Mouse (Mus musculus) olfactory bulb, adult 2 months (tissue): Measurements from ENCODE around the gene Car10. TPM values are rescaled to one million over a fixed set of nuclear protein-coding genes. Genes with fewer than 3 reads are reported as not detected.

Source experiments
- H3K27ac ChIP-seq: fragments of 200-500 bp; 2 replicates; pipeline ENCODE4 v1.5.1; 2012; ENCODE audit warnings: low read depth, low read length; ENCODE audit not compliant: insufficient read depth
- H3K4me1 ChIP-seq: fragments of 200-500 bp; 2 replicates; pipeline ENCODE4 v1.6.1; 2012; ENCODE audit warnings: low read length; ENCODE audit not compliant: control insufficient read depth, insufficient read depth
- H3K4me3 ChIP-seq: fragments of 200-500 bp; 2 replicates; pipeline ENCODE4 v1.5.1; 2012; ENCODE audit warnings: mild to moderate bottlenecking, low read depth, low read length, moderate library complexity; ENCODE audit not compliant: insufficient read depth
- CTCF ChIP-seq: fragments of 200-500 bp; IDR thresholded peaks from 2 replicates; pipeline ENCODE4 v1.5.1; 2012; ENCODE audit warnings: low read depth, mild to moderate bottlenecking, low read length, moderate library complexity; ENCODE audit not compliant: insufficient read depth
- POLR2A ChIP-seq: fragments of 200-500 bp; IDR thresholded peaks from 2 replicates; pipeline ENCODE4 v1.6.1; 2012; ENCODE audit warnings: mild to moderate bottlenecking, low read depth, low read length, moderate library complexity; ENCODE audit not compliant: insufficient read depth
- WGBS: fragments of 180-500 bp; shearing (Covaris S2); methylation state at CpG from one replicate; pipeline ENCODE4 v1.1.7; 2018; 5-methylcytosine and 5-hydroxymethylcytosine counted together
- polyA plus RNA-seq: library from polyadenylated mRNA; stranded (reverse); fragments of >200 nt; gene quantifications from 2 replicates; pipeline ENCODE4 v1.2.4, GENCODE M21; 2012; ENCODE audit warnings: low replicate concordance; ENCODE audit not compliant: missing spikeins, insufficient read depth, insufficient read length

Car10 gene
- polyA plus RNA-seq, 1 experiment: not detected

GRCm38 (mm10) chr11:93407981-93408380, 310.2 kb downstream of the Car10 start:
- H3K4me3 ChIP-seq: no peak overlapping the region
- no peaks in the 10 kb centered on the region for H3K4me1 ChIP-seq
- TF ChIP-seq CTCF: no peak
- no peak for TF ChIP-seq POLR2A
- 87% methylated on average over 5 of the region's 5 CpGs for WGBS
- H3K27ac ChIP-seq: no peak overlapping the region

- TF ChIP-seq POLR2A: no peak
- TF ChIP-seq CTCF: no peak
- 88% methylated on average over 5 of the region's 5 CpGs for WGBS
- H3K4me3 ChIP-seq: no peak overlapping the region
- no peaks in the 10 kb centered on the region for H3K4me1 ChIP-seq
- no peak overlapping the region for H3K27ac ChIP-seq
Measured at GRCm38 (mm10) chr11:93431482-93431881, 333.7 kb downstream of the Car10 start.

- TF ChIP-seq CTCF (no peak), POLR2A (no peak)
- Histone ChIP-seq H3K27ac (no peak overlapping the region), H3K4me3 (no peak overlapping the region), H3K4me1 (no peaks in the 10 kb centered on the region)
- 71% methylated on average over 4 of the region's 4 CpGs for WGBS
Measured at GRCm38 (mm10) chr11:93434997-93435915, 337.4 kb downstream of the Car10 start.

GRCm38 (mm10) chr11:93436892-93437291, 339.1 kb downstream of the Car10 start:
- Histone ChIP-seq H3K4me3 (no peak overlapping the region), H3K4me1 (no peaks in the 10 kb centered on the region), H3K27ac (no peak overlapping the region)
- WGBS: 80% methylated on average over 2 of the region's 2 CpGs
- no peak for TF ChIP-seq CTCF
- no peak for TF ChIP-seq POLR2A

GRCm38 (mm10) chr11:93440466-93440865, 342.6 kb downstream of the Car10 start:
- no peak for TF ChIP-seq POLR2A
- TF ChIP-seq CTCF: no peak
- H3K27ac ChIP-seq: no peak overlapping the region
- no peaks in the 10 kb centered on the region for H3K4me1 ChIP-seq
- H3K4me3 ChIP-seq: no peak overlapping the region
- WGBS: 61% methylated on average over 1 of the region's 1 CpGs

GRCm38 (mm10) chr11:93443777-93444176, 345.9 kb downstream of the Car10 start:
- no peak for TF ChIP-seq CTCF
- WGBS: 92% methylated on average over 2 of the region's 2 CpGs
- Histone ChIP-seq H3K4me1 (no peaks in the 10 kb centered on the region), H3K4me3 (no peak overlapping the region), H3K27ac (no peak overlapping the region)

- TF ChIP-seq CTCF: no peak
- no peak for TF ChIP-seq POLR2A
- no peak overlapping the region for H3K4me3 ChIP-seq
- 90% methylated on average over 8 of the region's 8 CpGs for WGBS
- H3K27ac ChIP-seq: no peak overlapping the region
- H3K4me1 ChIP-seq: no peaks in the 10 kb centered on the region
Measured at GRCm38 (mm10) chr11:93444741-93445140, 346.9 kb downstream of the Car10 start.

- Histone ChIP-seq H3K4me1 (no peaks in the 10 kb centered on the region), H3K4me3 (no peak overlapping the region), H3K27ac (no peak overlapping the region)
- TF ChIP-seq POLR2A (no peak), CTCF (no peak)
- WGBS: 75% methylated on average over 3 of the region's 3 CpGs
Measured at GRCm38 (mm10) chr11:93447566-93447965, 349.7 kb downstream of the Car10 start.

- WGBS: 65% methylated on average over 12 of the region's 12 CpGs
- TF ChIP-seq CTCF (no peak), POLR2A (no peak)
- H3K4me1 ChIP-seq: no peaks in the 10 kb centered on the region
Measured at GRCm38 (mm10) chr11:93448290-93449256, 350.7 kb downstream of the Car10 start.

More at GRCm38 (mm10) chr11:93448290-93449256, 350.7 kb downstream of the Car10 start:
- no peak overlapping the region for H3K27ac ChIP-seq
- no peak overlapping the region for H3K4me3 ChIP-seq
